Mouse (Mus musculus) heart, adult 8-10 months (tissue): Measurements from ENCODE around the gene Fkbp7. TPM values are rescaled to one million over a fixed set of nuclear protein-coding genes. Genes with fewer than 3 reads are reported as not detected.
A peak's percentile ranks its signal among the peaks of the same experiment; 100 is the strongest.
"Not testable (repeated sequence)": the region's sequence is repeated elsewhere in the genome, so short reads cannot be mapped to it uniquely, and the experiment has no call there.

ENCODE experiments used
- DNase-seq: peaks from one replicate; pipeline ENCODE4 v3.0.0; 2022; ENCODE audit warnings: low spot score
- total RNA-seq, 4 experiments: library from RNA; stranded (reverse); gene quantifications; 2 replicates each; pipeline ENCODE4 v1.2.4; 2022

Gene Fkbp7
- total RNA-seq, 4 experiments from 2014 or later = 18.9 to 28.5 (median 23.6) TPM

- DNase-seq = no peak
Observed at GRCm38 (mm10) chr2:76667200-76667599, 5.7 kb downstream of the Fkbp7 start.

GRCm38 (mm10) chr2:76665531-76665930 is 7.4 kb downstream of the Fkbp7 start:
- DNase-seq = no peak

GRCm38 (mm10) chr2:76659419-76659818 is 13.5 kb downstream of the Fkbp7 start:
- no peak for DNase-seq

GRCm38 (mm10) chr2:76658551-76658950 is 14.4 kb downstream of the Fkbp7 start:
- no peak for DNase-seq

- DNase-seq = no peak
Observed at GRCm38 (mm10) chr2:76655982-76656381, 16.9 kb downstream of the Fkbp7 start.

- no peak for DNase-seq
Observed at GRCm38 (mm10) chr2:76655444-76655843, 17.5 kb downstream of the Fkbp7 start.

GRCm38 (mm10) chr2:76654646-76655045 is 18.3 kb downstream of the Fkbp7 start:
- no peak for DNase-seq

GRCm38 (mm10) chr2:76653070-76653469 is 19.8 kb downstream of the Fkbp7 start:
- DNase-seq = no peak

- DNase-seq = no peak
Observed at GRCm38 (mm10) chr2:76648666-76649141, 24.2 kb downstream of the Fkbp7 start.

GRCm38 (mm10) chr2:76647883-76648570 is 24.9 kb downstream of the Fkbp7 start, which contains the start of the genes Prkra and Pjvk:
TSS of gene Prkra (minus strand) at chr2:76648015.
TSS of gene Pjvk (plus strand) at chr2:76648476.
- peak; percentile 97 for DNase-seq

- DNase-seq = no peak
Observed at GRCm38 (mm10) chr2:76647441-76647869, 25.5 kb downstream of the Fkbp7 start.

- no peak for DNase-seq
Observed at GRCm38 (mm10) chr2:76643801-76644200, 29.1 kb downstream of the Fkbp7 start.

GRCm38 (mm10) chr2:76639637-76640036 is 33.3 kb downstream of the Fkbp7 start:
- no peak for DNase-seq

GRCm38 (mm10) chr2:76631600-76631999 is 41.3 kb downstream of the Fkbp7 start:
- no peak for DNase-seq

GRCm38 (mm10) chr2:76630293-76630692 is 42.6 kb downstream of the Fkbp7 start:
- no peak for DNase-seq

GRCm38 (mm10) chr2:76622316-76622715 is 50.6 kb downstream of the Fkbp7 start:
- DNase-seq = not testable (repeated sequence)

GRCm38 (mm10) chr2:76621724-76622123 is 51.2 kb downstream of the Fkbp7 start:
- no peak for DNase-seq

GRCm38 (mm10) chr2:76620188-76620587 is 52.7 kb downstream of the Fkbp7 start:
- no peak for DNase-seq

- DNase-seq = peak; percentile 13
Observed at GRCm38 (mm10) chr2:76618078-76618477, 54.8 kb downstream of the Fkbp7 start.
